Mouse (Mus musculus) liver, adult 2 months (tissue): ENCODE results near the gene Tanc2. TPM values are rescaled to one million over a fixed set of nuclear protein-coding genes. Genes with fewer than 3 reads are reported as not detected.

Experiments used
- DNase-seq: peaks from one replicate; pipeline ENCODE4 v3.0.0-alpha.2; 2011; ENCODE audit warnings: low read depth, low spot score; ENCODE audit errors: extremely low read depth
- H3K27ac ChIP-seq: fragments of 200-500 bp; replicated peaks from 2 replicates; pipeline ENCODE4 v1.5.1; 2012; ENCODE audit warnings: low read depth, mild to moderate bottlenecking, control low read depth, inconsistent platforms, low read length; ENCODE audit not compliant: insufficient read depth
- H3K27me3 ChIP-seq: fragments of 200-500 bp; 2 replicates; pipeline ENCODE4 v1.6.1; 2012; ENCODE audit warnings: mild to moderate bottlenecking, moderate library complexity, low read length, inconsistent platforms; ENCODE audit not compliant: control insufficient read depth, insufficient read depth
- H3K36me3 ChIP-seq: fragments of 200-500 bp; 2 replicates; pipeline ENCODE4 v1.6.1; 2012; ENCODE audit warnings: low read length, inconsistent platforms; ENCODE audit not compliant: control insufficient read depth, insufficient read depth
- H3K4me1 ChIP-seq: fragments of 200-500 bp; 2 replicates; pipeline ENCODE4 v1.6.1; 2011; ENCODE audit warnings: low read length; ENCODE audit not compliant: control insufficient read depth, insufficient read depth
- H3K4me3 ChIP-seq: fragments of 200-500 bp; 2 replicates; pipeline ENCODE4 v1.5.1; 2011; ENCODE audit warnings: low read depth, mild to moderate bottlenecking, control low read depth, low read length, moderate library complexity; ENCODE audit not compliant: insufficient read depth
- H3K79me2 ChIP-seq: fragments of 200-500 bp; 2 replicates; pipeline ENCODE4 v1.6.1; 2012; ENCODE audit warnings: inconsistent platforms, mild to moderate bottlenecking, low read length, moderate library complexity; ENCODE audit not compliant: control insufficient read depth, insufficient read depth
- H3K9ac ChIP-seq: fragments of 200-500 bp; 2 replicates; pipeline ENCODE4 v1.6.1; 2012; ENCODE audit warnings: low read depth, mild to moderate bottlenecking, control low read depth, inconsistent platforms, low read length
- CTCF ChIP-seq: fragments of 200-500 bp; IDR thresholded peaks from 2 replicates; pipeline ENCODE4 v1.5.1; 2011; ENCODE audit warnings: low read depth, low read length, control low read depth
- POLR2A ChIP-seq: fragments of 200-500 bp; IDR thresholded peaks from 2 replicates; pipeline ENCODE4 v1.6.1; 2011; ENCODE audit warnings: low read length, control low read depth; ENCODE audit not compliant: insufficient read depth; ENCODE audit errors: extremely low read depth
- WGBS: fragments of 180-500 bp; shearing (Covaris S2); methylation state at CpG from one replicate; pipeline ENCODE4 v1.1.7; 2018; 5-methylcytosine and 5-hydroxymethylcytosine counted together
- polyA plus RNA-seq: library from polyadenylated mRNA; depleted of rRNA; stranded (reverse); fragments of >200 nt; gene quantifications from 2 replicates; pipeline ENCODE4 v1.2.3, GENCODE M21; 2012
- total RNA-seq: library from RNA; depleted of rRNA; stranded (reverse); fragments of >200 nt; gene quantifications from 2 replicates; pipeline ENCODE4 v1.2.3, GENCODE M21; 2014

The Tanc2 gene
- total and polyA plus RNA-seq, 2 experiments: 0.97 to 2.4 TPM

GRCm38 (mm10) chr11:105933746-105934145 is 344.0 kb downstream of the Tanc2 start:
- DNase-seq: no peak
- no peak for TF ChIP-seq CTCF
- no peak for TF ChIP-seq POLR2A
- Histone ChIP-seq H3K4me1 (no peaks in the 10 kb centered on the region), H3K9ac (no peak overlapping the region), H3K27ac (no peak overlapping the region), H3K27me3 (no peaks in the 10 kb centered on the region), H3K4me3 (no peak overlapping the region), H3K79me2 (no peaks in the 10 kb centered on the region), H3K36me3 (no peaks in the 10 kb centered on the region)
- WGBS: 89% methylated on average over 8 of the region's 8 CpGs

GRCm38 (mm10) chr11:105934303-105934711 is 344.5 kb downstream of the Tanc2 start:
- H3K4me3 ChIP-seq: no peak overlapping the region
- H3K36me3 ChIP-seq: no peaks in the 10 kb centered on the region
- 63% methylated on average over 5 of the region's 5 CpGs for WGBS
- H3K27ac ChIP-seq: no peak overlapping the region
- H3K4me1 ChIP-seq: no peaks in the 10 kb centered on the region
- no peak for TF ChIP-seq POLR2A
- TF ChIP-seq CTCF: no peak
- H3K27me3 ChIP-seq: no peaks in the 10 kb centered on the region
- H3K9ac ChIP-seq: no peak overlapping the region
- DNase-seq: no peak
- no peaks in the 10 kb centered on the region for H3K79me2 ChIP-seq

- Histone ChIP-seq H3K9ac (no peak overlapping the region), H3K27me3 (no peaks in the 10 kb centered on the region), H3K4me1 (no peaks in the 10 kb centered on the region), H3K27ac (no peak overlapping the region), H3K79me2 (no peaks in the 10 kb centered on the region), H3K36me3 (no peaks in the 10 kb centered on the region), H3K4me3 (no peak overlapping the region)
- 86% methylated on average over 6 of the region's 6 CpGs for WGBS
- TF ChIP-seq CTCF: no peak
- TF ChIP-seq POLR2A: no peak
- no peak for DNase-seq
Measured at GRCm38 (mm10) chr11:105934816-105935215, 345.0 kb downstream of the Tanc2 start.

GRCm38 (mm10) chr11:105935496-105935895 is 345.7 kb downstream of the Tanc2 start:
- no peak for DNase-seq
- TF ChIP-seq CTCF: no peak
- TF ChIP-seq POLR2A: no peak
- no peaks in the 10 kb centered on the region for H3K79me2 ChIP-seq
- H3K27ac ChIP-seq: no peak overlapping the region
- WGBS: 89% methylated on average over 8 of the region's 8 CpGs
- no peaks in the 10 kb centered on the region for H3K27me3 ChIP-seq
- H3K4me1 ChIP-seq: no peaks in the 10 kb centered on the region
- no peaks in the 10 kb centered on the region for H3K36me3 ChIP-seq
- H3K9ac ChIP-seq: no peak overlapping the region
- no peak overlapping the region for H3K4me3 ChIP-seq

- Histone ChIP-seq H3K79me2 (no peaks in the 10 kb centered on the region), H3K36me3 (no peaks in the 10 kb centered on the region), H3K4me3 (no peak overlapping the region), H3K27ac (no peak overlapping the region), H3K4me1 (no peaks in the 10 kb centered on the region), H3K27me3 (no peaks in the 10 kb centered on the region), H3K9ac (no peak overlapping the region)
- no peak for DNase-seq
- 77% methylated on average over 6 of the region's 6 CpGs for WGBS
- TF ChIP-seq CTCF (no peak), POLR2A (no peak)
Measured at GRCm38 (mm10) chr11:105936200-105936599, 346.4 kb downstream of the Tanc2 start.

GRCm38 (mm10) chr11:105936974-105937373 is 347.2 kb downstream of the Tanc2 start:
- no peaks in the 10 kb centered on the region for H3K36me3 ChIP-seq
- DNase-seq: no peak
- H3K9ac ChIP-seq: no peak overlapping the region
- 99% methylated on average over 3 of the region's 3 CpGs for WGBS
- no peaks in the 10 kb centered on the region for H3K79me2 ChIP-seq
- H3K27ac ChIP-seq: no peak overlapping the region
- H3K27me3 ChIP-seq: no peaks in the 10 kb centered on the region
- no peaks in the 10 kb centered on the region for H3K4me1 ChIP-seq
- H3K4me3 ChIP-seq: no peak overlapping the region
- TF ChIP-seq CTCF: no peak
- TF ChIP-seq POLR2A: no peak
